Mouse (Mus musculus): Measurements from ENCODE around the gene Rbp2.

The Rbp2 gene

DNA sequence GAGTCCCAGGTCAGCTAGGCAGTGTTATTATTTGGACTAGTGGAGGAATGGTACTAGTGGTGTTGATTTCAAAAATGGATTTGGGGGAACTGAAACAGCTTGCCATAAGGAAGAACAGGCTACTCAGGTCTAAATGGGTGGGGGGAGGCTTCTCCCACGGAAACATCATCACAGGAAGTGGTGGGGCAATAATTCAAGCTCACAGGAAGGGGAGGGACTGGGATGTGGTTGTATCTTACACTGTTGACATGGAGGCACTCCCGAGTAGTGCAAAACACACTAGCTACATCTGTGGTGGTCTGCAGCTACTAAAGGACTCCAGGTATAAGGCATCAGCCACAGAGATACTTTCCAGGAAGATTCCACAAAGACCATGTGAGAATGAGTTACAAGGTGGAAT, 38.0 kb downstream of the Rbp2 start:
- DNase-seq (ENCODE audit: inconsistent ontology term), result no peak

- peak; percentile 66 for DNase-seq (ENCODE audit: inconsistent ontology term)
Measured at GRCm38 (mm10) chr9:98524786-98525542, 39.0 kb downstream of the Rbp2 start.

- no peak for DNase-seq (ENCODE audit: inconsistent ontology term)
Measured at GRCm38 (mm10) chr9:98525543-98525924, 39.6 kb downstream of the Rbp2 start.

DNA sequence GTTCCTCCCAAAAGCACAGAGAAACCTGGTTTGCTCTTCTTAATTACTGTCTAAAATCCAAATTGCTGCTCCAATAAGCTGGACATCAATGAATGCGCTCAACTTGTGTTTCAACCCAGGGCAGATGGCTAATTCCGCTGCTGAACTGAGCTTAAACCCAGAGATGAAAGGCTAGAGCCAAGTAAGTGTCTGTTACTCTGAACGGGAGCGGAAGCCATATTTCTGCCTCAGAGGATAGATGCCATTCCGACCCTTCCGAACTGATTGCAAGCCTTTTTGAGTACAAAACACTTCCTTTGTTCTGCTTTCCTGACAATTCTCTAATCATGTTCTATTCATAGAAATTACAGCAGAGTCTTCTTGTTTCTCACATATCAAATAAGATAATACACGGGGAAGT, 41.3 kb downstream of the Rbp2 start:
- peak; percentile 84 for DNase-seq (ENCODE audit: inconsistent ontology term)

GRCm38 (mm10) chr9:98529776-98530175, 43.9 kb downstream of the Rbp2 start:
- DNase-seq (ENCODE audit: inconsistent ontology term), result no peak

GRCm38 (mm10) chr9:98530999-98531398, 45.1 kb downstream of the Rbp2 start:
- DNase-seq (ENCODE audit: inconsistent ontology term), result no peak

GRCm38 (mm10) chr9:98534675-98535280, 48.9 kb downstream of the Rbp2 start:
- no peak for DNase-seq (ENCODE audit: inconsistent ontology term)

GRCm38 (mm10) chr9:98535763-98536162, 49.8 kb downstream of the Rbp2 start:
- no peak for DNase-seq (ENCODE audit: inconsistent ontology term)

DNA sequence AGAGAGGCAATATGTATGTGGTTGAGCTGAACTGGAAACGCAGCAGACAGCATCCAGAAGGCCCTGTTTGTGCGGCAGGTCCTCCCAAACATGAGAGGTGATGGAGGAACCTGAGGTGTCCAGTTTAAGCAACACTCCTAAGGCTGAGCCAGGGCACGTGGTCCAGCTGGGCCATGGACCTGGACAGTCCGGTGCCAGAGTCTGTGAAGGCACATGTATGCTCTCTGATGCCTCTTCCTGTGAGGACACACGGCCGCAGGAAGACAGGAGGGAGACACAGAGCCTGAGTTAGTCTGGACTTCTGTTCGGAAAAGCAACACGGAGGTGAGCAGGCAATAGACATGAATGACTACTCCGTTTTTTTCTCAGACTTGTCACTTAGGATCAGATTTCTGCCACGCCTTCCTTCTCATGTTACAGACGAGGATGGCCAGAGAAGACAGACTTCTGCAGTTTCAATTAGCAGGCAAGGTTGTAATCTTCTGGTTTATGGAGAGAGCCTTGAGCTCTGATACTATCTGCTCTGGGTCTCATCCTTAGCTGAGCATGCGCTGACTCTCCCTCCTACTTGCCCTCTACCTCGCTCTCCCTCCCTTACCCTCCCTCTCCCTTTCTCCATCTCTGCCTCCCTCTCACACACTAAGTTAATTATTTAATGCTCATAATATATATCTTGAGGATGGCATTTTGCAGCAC, 52.2 kb downstream of the Rbp2 start:
- DNase-seq (ENCODE audit: inconsistent ontology term), result no peak

GRCm38 (mm10) chr9:98538713-98539360, 52.9 kb downstream of the Rbp2 start:
- peak; percentile 57 for DNase-seq (ENCODE audit: inconsistent ontology term)

GRCm38 (mm10) chr9:98544042-98544441, 58.1 kb downstream of the Rbp2 start:
- no peak for DNase-seq (ENCODE audit: inconsistent ontology term)

All from Muller cell, postnatal 12 days (primary cell).